Mouse (Mus musculus) CH12.LX (cell line): ENCODE measurements around the gene Dusp10. TPM values are rescaled to one million over a fixed set of nuclear protein-coding genes. Genes with fewer than 3 reads are reported as not detected.

ENCODE experiments used
- DNase-seq: peaks from one replicate; pipeline ENCODE4 v3.0.0-alpha.2; 2013; ENCODE audit errors: extremely low read depth
- H3K27ac ChIP-seq: 2 replicates; pipeline ENCODE4 v1.5.1; 2012; ENCODE audit warnings: low read depth, mild to moderate bottlenecking, control low read depth, moderate library complexity; ENCODE audit not compliant: insufficient read depth
- H3K27me3 ChIP-seq: replicated peaks from 2 replicates; pipeline ENCODE3; 2012; ENCODE audit warnings: inconsistent platforms
- H3K36me3 ChIP-seq, 2 experiments: replicated peaks in 1 of 2; 2 replicates each; pipeline versions ENCODE3 to v1.6.1; 2012; ENCODE audit warnings: inconsistent platforms in 1 of 2, low read length in 1 of 2, mild to moderate bottlenecking in 1 of 2, mixed read lengths in 1 of 2, moderate library complexity in 1 of 2; ENCODE audit not compliant: control insufficient read depth in 1 of 2, insufficient read depth in 1 of 2
- H3K4me1 ChIP-seq, 2 experiments: 2 replicates each; pipeline ENCODE4 v1.6.1; 2012; ENCODE audit warnings: inconsistent platforms in 1 of 2, moderate library complexity in 1 of 2; ENCODE audit not compliant: insufficient read depth in 2 of 2, control insufficient read depth in 1 of 2
- H3K4me2 ChIP-seq: 2 replicates; pipeline ENCODE4 v1.6.1; 2012; ENCODE audit warnings: low read depth, mild to moderate bottlenecking, control low read depth; ENCODE audit not compliant: poor library complexity, insufficient read depth, severe bottlenecking
- H3K4me3 ChIP-seq, 3 experiments: fragments of 150-350 bp in 1 of 3; sonication (generic) in 1 of 3; replicated peaks in 1 of 3; 2 replicates each; pipeline versions ENCODE3 to v1.5.1; 2011 to 2012; ENCODE audit warnings: low read depth in 2 of 3, low read length in 2 of 3, mild to moderate bottlenecking in 2 of 3, moderate library complexity in 2 of 3, control low read depth in 1 of 3, improper control_type of control experiment in 1 of 3, inconsistent platforms in 1 of 3, mixed read lengths in 1 of 3; ENCODE audit not compliant: poor library complexity in 1 of 3
- H3K79me2 ChIP-seq: replicated peaks from 2 replicates; pipeline ENCODE4 v1.6.1; 2012; ENCODE audit warnings: mild to moderate bottlenecking, moderate library complexity; ENCODE audit not compliant: control insufficient read depth, poor library complexity, insufficient read depth, severe bottlenecking; ENCODE audit errors: extremely low read depth
- H3K9ac ChIP-seq: 2 replicates; pipeline ENCODE4 v1.6.1; 2012; ENCODE audit warnings: low read depth, mild to moderate bottlenecking, control low read depth, moderate library complexity; ENCODE audit not compliant: insufficient read depth
- H3K9me3 ChIP-seq: replicated peaks from 2 replicates; pipeline ENCODE3; 2012; ENCODE audit warnings: low read length, inconsistent platforms, mixed read lengths
- BHLHE40 ChIP-seq: IDR thresholded peaks from 2 replicates; pipeline ENCODE4 v1.6.1; 2011; ENCODE audit warnings: mild to moderate bottlenecking, low read depth, low read length, improper control_type of control experiment
- CTCF ChIP-seq, 2 experiments: IDR thresholded peaks in 1 of 2; conservative IDR thresholded peaks in 1 of 2; 2 replicates each; pipeline ENCODE4 v1.5.1; 2011 to 2012; ENCODE audit warnings: low read depth in 2 of 2, low read length in 2 of 2, improper control_type of control experiment in 1 of 2, inconsistent platforms in 1 of 2, mild to moderate bottlenecking in 1 of 2, moderate library complexity in 1 of 2
- E2F4 ChIP-seq: IDR thresholded peaks from 2 replicates; pipeline ENCODE4 v1.6.1; 2011; ENCODE audit warnings: low read depth, low read length, improper control_type of control experiment; ENCODE audit not compliant: insufficient replicate concordance
- EP300 ChIP-seq: IDR thresholded peaks from 2 replicates; pipeline ENCODE4 v1.6.1; 2011; ENCODE audit warnings: low read length, improper control_type of control experiment
- HCFC1 ChIP-seq: IDR thresholded peaks from 2 replicates; pipeline ENCODE4 v1.6.1; 2012; ENCODE audit warnings: low read depth, mild to moderate bottlenecking, inconsistent platforms, low read length, improper control_type of control experiment
- JUND ChIP-seq: conservative IDR thresholded peaks from 2 replicates; pipeline ENCODE4 v1.6.1; 2011; ENCODE audit warnings: low read depth, low read length, improper control_type of control experiment
- KAT2A ChIP-seq: IDR thresholded peaks from 2 replicates; pipeline ENCODE4 v1.6.1; 2012; ENCODE audit warnings: low read length, improper control_type of control experiment, inconsistent platforms; ENCODE audit not compliant: insufficient replicate concordance
- MAFK ChIP-seq: IDR thresholded peaks from 2 replicates; pipeline ENCODE4 v1.6.1; 2011; ENCODE audit warnings: low read length, improper control_type of control experiment; ENCODE audit not compliant: insufficient replicate concordance
- MAX ChIP-seq: IDR thresholded peaks from 2 replicates; pipeline ENCODE4 v1.6.1; 2011; ENCODE audit warnings: low read length, improper control_type of control experiment
- MEF2A ChIP-seq: IDR thresholded peaks from 2 replicates; pipeline ENCODE4 v1.6.1; 2014; ENCODE audit warnings: low read depth, mild to moderate bottlenecking, inconsistent platforms, low read length, improper control_type of control experiment, borderline replicate concordance
- MYC ChIP-seq: IDR thresholded peaks from 2 replicates; pipeline ENCODE4 v1.6.1; 2011; ENCODE audit warnings: low read depth, mild to moderate bottlenecking, improper control_type of control experiment, low read length
- NELFE ChIP-seq: IDR thresholded peaks from 2 replicates; pipeline ENCODE4 v1.6.1; 2011; ENCODE audit warnings: low read depth, low read length, improper control_type of control experiment
- POLR2AphosphoS2 ChIP-seq: IDR thresholded peaks from 2 replicates; pipeline ENCODE4 v1.6.1; 2011; ENCODE audit warnings: low read depth, low read length, improper control_type of control experiment
- RAD21 ChIP-seq: IDR thresholded peaks from 2 replicates; pipeline ENCODE4 v1.6.1; 2011; ENCODE audit warnings: low read depth, mild to moderate bottlenecking, low read length, improper control_type of control experiment, moderate library complexity
- RCOR1 ChIP-seq: conservative IDR thresholded peaks from 2 replicates; pipeline ENCODE4 v1.6.1; 2012; ENCODE audit warnings: low read depth, mild to moderate bottlenecking, inconsistent platforms, low read length, improper control_type of control experiment
- ZKSCAN1 ChIP-seq: IDR thresholded peaks from 2 replicates; pipeline ENCODE4 v1.6.1; 2012; ENCODE audit warnings: low read depth, inconsistent platforms, low read length, improper control_type of control experiment, borderline replicate concordance
- dilution Hi-C: fragments of 300-500 bp; cut with MboI; formaldehyde crosslinking; loops from 2 replicates; pipeline ENCODE4 v1.14.3; 2020; ENCODE audit warnings: low sequenced_read_pairs; ENCODE audit not compliant: extremely low pct_unique_long_range_greater_than_20kb, extremely low pct_ligation_motif_present
- in situ Hi-C: fragments of 300-500 bp; cut with MboI; formaldehyde crosslinking; loops from 3 replicates; pipeline ENCODE4 v1.14.3; 2019; ENCODE audit warnings: low sequenced_read_pairs, low pct_ligation_motif_present, low pct_unique_long_range_greater_than_20kb, mixed read lengths
- polyA plus RNA-seq: library from polyadenylated mRNA; unstranded; fragments of >175 nt; gene quantifications from 2 replicates; pipeline ENCODE4 v1.2.1, GENCODE M21; 2012; ENCODE audit warnings: low read depth; ENCODE audit not compliant: insufficient read length
- total RNA-seq, 2 experiments: library from RNA; depleted of rRNA; stranded (reverse); fragments of 300-350 nt in 1 of 2; fragments of >200 nt in 1 of 2; gene quantifications; 2 replicates each; pipeline ENCODE4 v1.2.3; 2012 to 2014

The Dusp10 gene
- total and polyA plus RNA-seq, 3 experiments, result 2.8 to 16.1 (median 14.2) TPM

DNA sequence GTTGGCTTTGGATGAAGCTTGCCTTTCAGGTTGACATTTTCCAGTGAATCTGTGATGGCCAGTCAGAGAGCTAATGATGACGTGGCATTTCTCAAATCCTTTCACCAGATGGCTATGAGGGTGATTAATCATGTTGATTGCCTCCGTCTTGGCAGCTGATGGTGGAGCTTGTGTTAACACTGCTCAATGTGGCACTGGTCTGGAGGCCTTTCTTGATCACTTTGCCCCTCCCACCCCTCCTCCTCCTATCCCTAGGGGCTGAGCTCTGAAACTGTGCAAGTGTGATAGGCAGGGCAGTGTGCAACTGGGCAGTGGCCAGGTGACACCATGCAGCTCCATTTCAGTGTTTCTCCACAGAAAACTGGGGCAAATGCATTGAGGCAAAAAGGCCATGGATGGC is 8.8 kb upstream of the Dusp10 start:
- no peak for DNase-seq
- Histone ChIP-seq H3K4me3 (no peak overlapping the region), H3K27ac (no peak overlapping the region), H3K9me3 (peaks cover 9% of the 10 kb centered on the region), H3K4me1 (peaks cover 0 to 36% of the 10 kb centered on the region in 2 experiments; a peak in 3 of 4 replicates), H3K4me2 (no peak overlapping the region), H3K27me3 (no peaks in the 10 kb centered on the region), H3K36me3 (no peaks in the 10 kb centered on the region)
- dilution Hi-C loops (no loop called here), in situ Hi-C loops (no loop called here)
- TF ChIP-seq MEF2A (no peak), RAD21 (no peak), KAT2A (no peak), EP300 (no peak), MAX (no peak), NELFE (no peak), E2F4 (no peak), POLR2AphosphoS2 (no peak), CTCF (conservative IDR thresholded peaks at IDR 0.05 in 1 of 2, IDR thresholded peaks at IDR 0.05 in 1 of 2; ENCODE audit: low read depth in 2 of 2, low read length in 2 of 2) (no peak), MAFK (no peak), HCFC1 (no peak), ZKSCAN1 (no peak), MYC (no peak)
- TF ChIP-seq, all 38 proteins: peak for 0
- H3K79me2 ChIP-seq, result no peaks in the 10 kb centered on the region
- H3K9ac ChIP-seq, result no peak overlapping the region

GRCm38 (mm10) chr1:184005315-184006058 is 7.6 kb upstream of the Dusp10 start:
- dilution Hi-C loops (no loop called here), in situ Hi-C loops (no loop called here)
- H3K4me3 ChIP-seq, result no peak overlapping the region
- peak; percentile 45 for DNase-seq
- H3K4me1 ChIP-seq, result peaks cover 0 to 36% of the 10 kb centered on the region in 2 experiments; a peak in 3 of 4 replicates
- H3K27me3 ChIP-seq, result no peaks in the 10 kb centered on the region
- TF ChIP-seq RCOR1 (no peak), CTCF (conservative IDR thresholded peaks at IDR 0.05 in 1 of 2, IDR thresholded peaks at IDR 0.05 in 1 of 2; ENCODE audit: low read depth in 2 of 2, low read length in 2 of 2) (no peak), JUND (no peak), RAD21 (no peak), BHLHE40 (peak; percentile 69), NELFE (no peak)
- H3K27ac ChIP-seq, result no peak overlapping the region
- no peaks in the 10 kb centered on the region for H3K79me2 ChIP-seq
- H3K4me2 ChIP-seq, result no peak overlapping the region
- H3K9ac ChIP-seq, result no peak overlapping the region
- H3K9me3 ChIP-seq, result peaks cover 6% of the 10 kb centered on the region
- no peaks in the 10 kb centered on the region for H3K36me3 ChIP-seq
